Mouse (Mus musculus): ENCODE results near the gene Mtmr6. TPM values are rescaled to one million over a fixed set of nuclear protein-coding genes. Genes with fewer than 3 reads are reported as not detected.
"Not testable (repeated sequence)": the region's sequence is repeated elsewhere in the genome, so short reads cannot be mapped to it uniquely, and the experiment has no call there.

Gene Mtmr6
- polyA plus RNA-seq, 1 experiment from 2014 or later = 64.9 TPM

DNA sequence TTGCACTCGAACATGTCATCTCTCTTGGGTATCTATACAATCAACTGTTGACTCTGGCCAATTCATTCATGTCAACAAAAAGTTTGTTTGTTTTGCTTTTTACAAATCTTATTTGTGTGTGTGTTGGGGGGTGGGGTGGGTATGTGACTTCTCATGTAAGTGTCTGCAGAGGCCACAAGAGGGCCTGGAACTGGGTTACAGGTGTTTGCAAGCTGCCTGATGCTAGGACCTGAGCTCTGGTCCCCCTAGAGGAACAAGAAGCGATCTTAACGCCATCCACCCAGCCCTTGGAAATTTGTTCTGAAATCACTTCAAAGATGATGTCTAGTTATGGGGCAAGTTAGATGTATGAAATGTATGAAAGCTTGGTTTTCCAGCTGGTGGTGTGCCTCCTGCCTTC, 55.8 kb downstream of the Mtmr6 start:
- no peaks in the 10 kb centered on the region for H3K36me3 ChIP-seq (ENCODE audit: inconsistent target)
- 88% methylated on average over 3 of the region's 3 CpGs for whole genome bisulfite sequencing (ENCODE audit: missing documents)
- H3K79me2 ChIP-seq (ENCODE audit: inconsistent target) = no peaks in the 10 kb centered on the region

DNA sequence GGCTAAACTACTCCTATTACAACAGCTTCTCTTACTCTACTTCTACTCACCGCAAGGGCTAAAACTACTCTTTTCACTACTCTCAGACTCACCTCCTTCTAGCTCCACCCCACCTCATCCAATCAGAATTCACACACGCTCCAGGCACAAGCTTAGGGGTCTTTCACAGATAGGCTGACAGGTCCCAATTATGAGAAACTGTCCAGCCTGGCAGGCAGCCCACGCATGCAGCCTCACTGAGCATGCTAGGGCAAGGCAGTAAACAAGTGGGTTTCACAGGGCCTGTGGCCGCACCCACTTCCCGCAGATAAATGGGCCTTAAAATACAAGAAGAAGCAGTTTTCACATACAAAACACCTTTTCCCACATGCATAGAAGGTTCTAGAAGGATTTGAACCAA, 75.0 kb downstream of the Mtmr6 start:
- H3K27ac ChIP-seq; H3K4me3 ChIP-seq (ENCODE audit: inconsistent target); H3K36me3 ChIP-seq (ENCODE audit: inconsistent target); H3K79me2 ChIP-seq (ENCODE audit: inconsistent target): not testable (repeated sequence)
- WGBS (ENCODE audit: missing documents) = 95% methylated on average over 5 of the region's 5 CpGs

More for the DNA sequence above, 55.8 kb downstream of the Mtmr6 start:
- no peak overlapping the region for H3K27ac ChIP-seq
- H3K4me3 ChIP-seq (ENCODE audit: inconsistent target) = no peak overlapping the region

DNA sequence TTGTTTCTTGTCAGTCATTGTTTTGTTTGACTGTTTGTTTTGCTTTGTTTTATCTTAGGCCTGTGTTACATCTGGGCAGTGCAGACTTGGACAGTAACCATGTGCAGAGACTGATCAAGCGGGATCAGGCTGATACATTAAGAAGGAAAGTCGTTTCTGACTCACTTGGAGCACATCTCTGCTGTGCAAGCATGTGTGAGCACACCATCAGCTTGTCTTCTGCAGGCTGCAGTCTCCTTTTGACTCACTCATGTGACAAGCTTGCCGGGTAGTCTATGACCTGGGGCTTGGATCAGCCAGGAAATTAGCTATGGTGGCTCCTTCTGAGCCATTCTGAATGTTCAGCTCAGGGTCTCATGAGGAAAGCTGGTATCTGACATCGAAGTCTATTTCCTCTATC, 75.5 kb downstream of the Mtmr6 start:
- H3K4me3 ChIP-seq (ENCODE audit: inconsistent target) = no peak overlapping the region
- no peak overlapping the region for H3K27ac ChIP-seq
- H3K79me2 ChIP-seq (ENCODE audit: inconsistent target) = no peaks in the 10 kb centered on the region
- H3K36me3 ChIP-seq (ENCODE audit: inconsistent target) = no peaks in the 10 kb centered on the region
- 82% methylated on average over 4 of the region's 4 CpGs for WGBS (ENCODE audit: missing documents)

DNA sequence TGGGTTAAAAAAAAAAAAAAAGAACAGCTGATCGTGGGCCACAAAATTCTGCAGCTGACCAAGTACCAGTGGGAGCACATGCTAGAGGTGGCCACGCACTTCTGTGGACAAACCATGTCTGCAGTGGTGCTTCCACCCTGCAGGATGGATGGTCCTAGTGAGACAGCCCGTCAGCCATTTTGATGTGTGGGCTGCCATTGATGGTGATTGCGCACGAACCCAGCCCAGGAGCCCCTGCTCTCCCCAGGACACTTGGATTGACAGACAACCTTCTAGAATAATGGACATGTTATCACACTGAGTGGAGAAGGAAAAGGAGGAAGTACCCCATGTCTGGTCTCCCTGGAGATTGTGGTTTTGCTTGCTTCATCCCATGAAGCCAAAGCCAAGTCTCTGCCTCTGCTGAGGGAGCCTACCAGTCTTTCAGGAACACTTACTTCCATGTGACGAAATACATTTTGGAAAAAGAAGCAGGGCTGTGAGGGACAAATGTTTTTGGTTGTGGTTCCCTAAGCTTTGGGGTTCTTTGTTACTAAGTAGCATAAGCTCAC, 80.4 kb downstream of the Mtmr6 start:
- Histone ChIP-seq H3K27ac (no peak overlapping the region), H3K36me3 (ENCODE audit: inconsistent target) (no peaks in the 10 kb centered on the region), H3K79me2 (ENCODE audit: inconsistent target) (no peaks in the 10 kb centered on the region), H3K4me3 (ENCODE audit: inconsistent target) (no peak overlapping the region)
- 86% methylated on average over 6 of the region's 6 CpGs for WGBS (ENCODE audit: missing documents)

Other genes starting within 250 kb of the Mtmr6 start
- 0.05 to 0.12 TPM (median 0.07 TPM) in 3 replicates for gene Atp8a2, start 68.0 kb upstream of the Mtmr6 start, polyA plus RNA-seq (2018)
- not detected in 3 replicates for gene Nupl1, start 13.8 kb upstream of the Mtmr6 start, polyA plus RNA-seq (2018)
- 21.1 to 37.0 TPM (median 24.0 TPM) in 3 replicates for gene Gm49336, start 13.7 kb upstream of the Mtmr6 start, polyA plus RNA-seq (2018)
- gene Amer2, start 108.0 kb downstream of the Mtmr6 start, polyA plus RNA-seq (2018) = not detected in 3 replicates

All from macrophage (primary cell).